Mouse (Mus musculus): ENCODE data around the gene Grm7.

DNA sequence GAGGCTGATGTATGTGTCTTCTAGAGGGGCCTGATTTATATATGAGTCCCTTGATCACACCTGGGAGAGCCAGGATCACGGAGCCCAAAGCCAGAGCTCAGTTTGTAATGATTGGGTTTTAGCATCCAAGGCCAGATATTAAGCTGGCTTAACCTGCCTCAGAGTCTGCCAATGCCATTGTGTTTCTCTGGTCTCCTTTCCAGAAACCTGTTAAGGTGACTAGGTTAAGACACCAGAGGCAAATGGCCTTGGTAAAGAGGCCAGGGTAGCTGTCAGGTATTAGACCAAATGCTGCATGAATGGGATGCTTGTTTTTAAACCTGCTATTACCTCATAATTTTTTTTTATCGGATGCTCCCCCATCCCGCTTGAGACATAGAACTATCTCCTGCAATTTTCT, 722.7 kb downstream of the Grm7 start:
- TF ChIP-seq CTCF (IDR thresholded peaks at IDR 0.05) (no peak), POLR2A (IDR thresholded peaks at IDR 0.05; ENCODE audit: insufficient read depth, low read depth, low read length) (no peak)
